Mouse (Mus musculus): ENCODE results near the gene Psma4.
"Not testable (repeated sequence)": the region's sequence is repeated elsewhere in the genome, so short reads cannot be mapped to it uniquely, and the experiment has no call there.

Psma4 gene

DNA sequence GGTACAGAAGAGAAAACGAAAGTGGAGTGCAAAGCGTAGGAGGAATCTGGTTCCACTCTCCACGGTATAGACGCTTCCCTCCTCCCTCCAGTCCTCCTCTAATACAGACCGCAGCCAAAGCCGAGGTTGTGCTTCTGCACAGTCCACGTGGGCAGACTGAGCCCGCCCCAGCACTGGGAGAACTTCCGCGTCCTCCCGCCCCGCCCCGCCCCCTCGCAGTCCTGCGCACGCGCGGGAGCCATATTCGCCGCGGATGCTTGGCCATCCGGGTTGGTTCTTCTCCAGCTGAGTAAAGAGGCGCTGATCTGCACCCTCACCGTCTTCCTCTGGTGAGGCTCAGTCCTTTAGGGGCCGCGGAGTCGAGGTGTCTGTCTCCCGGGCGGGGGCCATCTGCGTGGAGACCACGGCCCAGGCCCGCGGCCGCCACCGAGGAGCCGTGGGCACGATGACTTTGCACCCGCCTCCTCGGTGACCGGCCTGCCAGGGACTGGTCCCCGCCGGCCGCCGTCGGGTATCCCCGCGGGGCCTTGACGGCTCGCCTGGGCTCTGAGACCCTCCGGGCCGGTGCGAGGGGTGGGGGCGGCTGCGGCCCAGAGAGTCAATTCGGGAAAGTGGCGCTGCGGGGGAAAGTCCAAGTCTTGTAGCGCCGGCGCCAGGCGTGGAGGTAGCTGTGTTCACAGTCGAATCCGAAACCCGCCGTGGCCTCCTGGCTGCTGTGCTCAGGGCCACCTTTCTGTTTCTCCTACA lies at the start of gene Psma4, which contains the start of gene AY074887:
TSS of gene Psma4 (plus strand) at position 216 of the 747 bp plus-strand sequence.
TSS of gene AY074887 (minus strand) at position 424 of the 747 bp plus-strand sequence.
- in situ Hi-C loops (cut with MboI; ENCODE audit: unreplicated experiment in 2 of 2): no loop called here

DNA sequence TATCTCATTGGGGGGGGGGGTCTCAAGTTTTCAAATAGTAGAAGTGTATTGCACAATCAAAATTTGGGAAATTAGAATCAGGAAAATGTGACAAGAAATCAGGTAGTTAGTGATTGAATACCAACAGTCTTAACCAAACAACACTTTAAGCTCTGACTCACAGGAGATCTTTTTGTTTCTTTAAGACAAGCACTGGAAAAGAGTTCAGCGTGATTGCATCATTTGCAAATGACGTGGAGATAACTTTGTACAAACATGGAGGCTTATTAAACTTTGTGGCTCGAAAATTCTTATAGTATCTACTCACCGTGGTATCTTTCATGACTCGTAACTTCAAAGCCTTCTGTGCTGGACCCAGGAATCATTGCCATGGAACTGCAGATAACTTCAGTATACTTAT lies 41.1 kb upstream of the Psma4 start:
- in situ Hi-C loops (cut with MboI; ENCODE audit: unreplicated experiment in 2 of 2): loop anchor here in 1 of 2 experiments (5.0 kb wide), 1 partner anchor 37 kb away; no protein-coding TSS in a partner anchor

DNA sequence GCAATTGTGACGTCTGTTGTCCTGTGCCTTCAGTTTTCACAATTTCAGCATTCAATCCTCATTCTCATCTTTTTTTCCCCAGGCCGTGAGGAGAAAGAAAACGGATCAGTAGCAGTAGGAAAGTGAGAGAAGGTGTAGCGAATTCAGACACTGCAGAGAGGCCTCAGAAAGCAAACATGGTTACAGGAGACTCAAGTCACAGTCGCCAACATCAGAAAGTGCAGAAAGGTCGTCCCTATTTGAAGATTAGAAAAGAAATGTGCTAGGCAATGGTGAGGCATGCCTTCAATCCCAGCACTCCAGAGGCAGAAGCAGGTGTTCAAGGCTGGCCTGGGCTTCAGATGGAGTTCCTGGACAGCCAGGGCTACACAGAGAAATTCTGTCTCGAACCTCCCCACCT lies 35.0 kb upstream of the Psma4 start:
- in situ Hi-C loops (cut with MboI; ENCODE audit: unreplicated experiment in 2 of 2): no loop called here

DNA sequence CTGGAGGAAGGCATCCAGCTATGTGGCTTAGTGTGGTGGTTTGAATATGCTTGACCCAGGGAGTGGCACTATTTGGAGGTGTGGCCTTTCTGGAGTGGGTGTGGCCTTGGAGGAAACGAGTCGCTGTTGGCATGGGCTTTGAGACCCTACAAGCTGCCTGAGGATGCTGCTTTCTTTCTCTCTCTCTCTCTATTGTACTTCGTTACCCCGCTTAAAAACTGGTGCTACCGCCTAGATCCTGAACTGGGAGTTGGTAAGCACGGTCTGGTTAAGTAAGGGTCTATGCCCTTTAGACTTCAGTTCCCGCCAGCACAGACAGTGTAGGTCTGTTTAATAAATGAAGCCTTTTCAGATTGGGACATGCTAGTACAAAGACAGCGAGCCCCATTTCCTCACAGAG lies 34.2 kb upstream of the Psma4 start:
- in situ Hi-C loops (cut with MboI; ENCODE audit: unreplicated experiment in 2 of 2): no loop called here

DNA sequence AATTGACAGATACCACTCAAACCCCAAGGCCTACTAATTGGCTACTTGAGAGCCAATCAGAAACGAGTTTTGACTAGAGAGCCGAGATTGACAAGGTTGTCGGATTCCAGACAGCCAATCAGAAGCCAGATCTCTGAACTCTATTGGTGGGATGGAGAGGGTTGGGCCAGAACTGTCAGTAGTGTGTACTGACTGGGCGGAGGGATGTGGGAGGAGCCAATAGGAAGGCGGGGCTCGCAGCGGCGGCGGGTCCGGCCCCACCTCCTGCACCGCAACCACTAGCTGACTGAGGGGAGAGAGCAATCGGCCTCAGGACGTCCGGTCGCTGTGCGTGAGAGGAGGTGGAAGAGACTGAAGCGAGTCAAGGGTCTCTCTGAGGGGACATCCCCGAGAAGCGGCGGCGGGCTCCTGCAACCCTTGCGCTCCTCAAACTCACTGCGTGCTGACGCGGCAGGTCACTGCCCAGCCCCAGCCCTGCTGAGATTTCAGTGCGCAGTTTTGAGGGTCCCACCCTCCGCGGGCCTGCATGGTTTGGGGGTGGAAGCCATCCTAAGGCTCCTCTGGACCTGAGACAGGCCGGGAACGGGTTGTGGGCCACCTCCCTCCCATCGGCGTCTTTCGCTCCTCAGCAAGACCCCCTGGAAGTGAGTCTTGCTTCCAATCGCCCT lies 33.4 kb upstream of the Psma4 start, which contains the start of gene Hykk:
TSS of gene Hykk (plus strand) at position 274 of the 668 bp plus-strand sequence.
- in situ Hi-C loops (cut with MboI; ENCODE audit: unreplicated experiment in 2 of 2): no loop called here

DNA sequence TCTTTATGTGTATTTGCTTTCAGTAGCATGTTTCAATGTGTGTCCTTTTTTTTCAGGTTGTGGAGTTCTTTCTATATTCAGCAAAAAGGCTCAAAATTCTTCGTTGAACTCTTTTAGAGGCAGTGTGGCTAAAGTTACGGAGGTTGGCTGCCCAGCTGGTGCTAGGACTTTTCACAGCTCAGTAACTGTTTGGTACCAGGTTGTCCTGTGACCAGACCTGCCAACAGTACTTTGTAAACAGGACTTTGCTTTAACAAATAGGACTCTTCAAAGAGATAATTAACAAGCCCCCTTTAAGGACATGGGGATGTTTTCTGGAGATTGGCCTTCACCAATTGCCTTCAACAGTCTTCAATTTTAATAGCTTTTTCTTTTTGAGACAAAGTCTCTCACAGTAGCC lies 32.4 kb upstream of the Psma4 start:
- in situ Hi-C loops (cut with MboI; ENCODE audit: unreplicated experiment in 2 of 2): no loop called here

DNA sequence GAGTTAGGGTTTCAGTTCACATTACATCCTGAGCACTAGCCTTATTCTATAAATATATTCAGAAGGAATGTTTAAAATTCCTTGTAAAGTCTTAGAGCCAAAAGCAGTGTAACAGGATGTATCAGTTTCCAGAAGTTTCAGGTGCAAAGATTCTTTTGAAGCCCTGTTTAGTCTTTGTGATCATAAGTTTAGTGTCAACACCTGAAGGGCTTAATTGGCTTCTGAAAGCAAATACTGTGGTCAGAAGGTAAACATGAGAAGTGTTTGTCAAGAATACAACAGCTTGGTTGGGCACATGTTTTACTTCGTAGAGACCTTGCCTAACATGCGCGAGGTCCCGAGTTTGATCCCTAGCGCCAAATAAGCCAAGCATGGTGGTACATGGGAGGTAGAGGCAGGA lies 31.8 kb upstream of the Psma4 start:
- in situ Hi-C loops (cut with MboI; ENCODE audit: unreplicated experiment in 2 of 2): no loop called here

DNA sequence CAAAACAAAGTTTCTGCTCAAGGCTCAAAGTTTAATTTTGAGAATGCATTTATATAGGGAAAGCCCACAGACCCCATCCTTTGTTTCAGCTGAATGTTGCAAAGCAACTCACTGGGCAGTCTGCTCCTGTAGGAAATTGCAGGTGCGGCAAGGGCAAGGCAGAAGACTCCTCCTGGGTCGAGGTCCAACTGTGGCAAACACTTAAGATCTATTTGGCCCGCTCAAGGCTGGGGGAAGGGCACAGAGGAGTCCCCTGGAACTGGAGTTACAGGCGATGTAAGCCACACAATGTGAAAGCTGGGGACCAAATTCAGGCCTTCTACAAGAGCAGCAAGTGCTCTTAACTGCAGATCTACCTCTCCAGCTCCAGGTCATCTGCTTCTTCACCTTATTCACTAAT lies 30.6 kb upstream of the Psma4 start:
- in situ Hi-C loops (cut with MboI; ENCODE audit: unreplicated experiment in 2 of 2): no loop called here

DNA sequence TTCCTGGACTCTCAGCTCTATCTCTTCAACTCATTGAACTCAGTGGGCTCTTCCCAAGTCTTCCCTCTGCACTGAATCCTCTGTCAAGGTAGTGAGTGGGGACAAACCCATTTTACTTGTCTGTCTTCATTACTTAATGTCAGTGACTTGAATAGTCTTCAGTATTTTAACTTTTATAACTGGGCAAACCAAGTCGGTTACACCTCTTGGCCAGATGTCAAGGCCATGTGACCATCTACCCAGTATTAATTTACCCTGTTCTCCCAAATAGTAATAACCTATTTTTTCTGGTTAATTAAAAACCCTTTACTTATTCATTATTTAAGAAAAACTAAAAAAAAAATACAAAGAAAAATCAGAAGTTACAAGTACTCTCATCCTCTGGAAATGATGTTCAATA lies 19.8 kb upstream of the Psma4 start:
- in situ Hi-C loops (cut with MboI; ENCODE audit: unreplicated experiment in 2 of 2): no loop called here

DNA sequence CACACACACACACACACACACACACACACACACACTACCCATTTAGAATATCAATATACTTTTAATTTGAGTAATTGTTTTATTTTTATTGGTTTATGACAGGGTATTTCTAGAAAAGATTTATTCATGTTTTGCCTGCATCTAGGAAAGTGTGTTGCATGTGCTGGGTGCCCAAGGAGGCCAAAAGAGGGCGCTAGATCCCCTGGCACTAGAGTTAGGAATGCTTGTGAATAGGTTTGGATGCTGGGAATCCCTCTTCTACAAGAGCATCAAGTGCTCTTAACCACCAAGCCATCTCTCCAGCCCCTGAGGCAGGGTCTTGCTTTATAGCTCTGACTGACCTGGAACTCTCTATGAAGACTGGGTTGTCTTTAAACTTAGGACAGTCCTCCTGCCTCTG lies 18.8 kb upstream of the Psma4 start:
- in situ Hi-C loops (cut with MboI; ENCODE audit: unreplicated experiment in 2 of 2): no loop called here

DNA sequence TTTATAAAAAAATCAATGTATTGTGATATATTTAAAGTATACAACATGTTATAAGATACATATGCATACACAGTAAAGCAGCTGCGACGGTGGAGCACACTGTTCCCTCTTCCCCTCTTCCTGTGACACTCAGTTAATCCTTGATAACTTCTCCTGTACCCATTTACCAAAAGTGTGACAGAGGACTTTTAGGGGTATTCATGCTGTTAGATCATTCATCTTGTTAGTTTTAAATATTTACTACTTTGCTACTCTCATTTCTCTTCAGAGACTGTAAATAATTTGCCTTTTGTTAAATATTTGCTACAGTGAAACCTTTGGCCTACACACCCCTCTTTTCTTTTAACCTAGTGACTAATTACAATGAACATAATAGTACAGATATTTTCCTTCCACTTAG lies 18.2 kb upstream of the Psma4 start:
- in situ Hi-C loops (cut with MboI; ENCODE audit: unreplicated experiment in 2 of 2): no loop called here

DNA sequence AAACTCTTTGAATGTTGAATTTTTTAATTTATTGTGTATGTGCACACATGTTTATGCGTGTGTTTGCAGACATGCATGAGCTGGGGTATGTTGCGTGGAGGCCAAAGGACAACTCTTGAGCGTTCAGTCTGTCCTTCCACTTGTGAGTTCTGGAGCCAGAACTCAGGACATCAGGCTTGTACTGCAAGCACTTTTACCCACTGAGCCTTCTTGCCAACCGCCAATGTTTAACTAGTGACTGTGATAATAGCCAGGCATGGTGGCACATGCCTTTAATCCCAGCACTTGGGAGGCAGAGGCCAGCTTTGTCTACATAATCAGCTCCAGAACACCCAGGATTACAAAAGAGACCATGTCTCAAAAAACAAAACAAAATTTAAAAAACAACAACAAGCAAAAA lies 8.5 kb upstream of the Psma4 start:
- in situ Hi-C loops (cut with MboI; ENCODE audit: unreplicated experiment in 2 of 2): no loop called here

DNA sequence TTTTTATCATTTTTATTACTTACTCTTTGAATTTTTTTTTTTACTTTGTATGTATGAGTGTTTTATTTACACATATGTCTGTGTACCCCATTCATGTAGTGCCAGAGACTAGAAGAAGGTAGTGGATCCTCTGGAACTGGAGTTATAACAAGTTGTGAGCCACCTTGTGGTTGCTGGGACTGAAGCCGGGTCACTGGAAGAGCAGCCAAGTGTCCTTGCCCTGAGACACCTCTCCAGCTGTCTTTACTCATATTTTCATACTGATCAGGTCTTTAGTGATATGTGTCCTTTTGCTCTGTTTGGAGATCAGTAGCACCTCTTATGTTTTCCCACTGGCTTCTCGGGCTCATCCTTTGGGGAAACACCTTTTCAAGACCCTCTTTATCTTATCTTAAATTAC lies 6.1 kb upstream of the Psma4 start:
- in situ Hi-C loops (cut with MboI; ENCODE audit: unreplicated experiment in 2 of 2): no loop called here

DNA sequence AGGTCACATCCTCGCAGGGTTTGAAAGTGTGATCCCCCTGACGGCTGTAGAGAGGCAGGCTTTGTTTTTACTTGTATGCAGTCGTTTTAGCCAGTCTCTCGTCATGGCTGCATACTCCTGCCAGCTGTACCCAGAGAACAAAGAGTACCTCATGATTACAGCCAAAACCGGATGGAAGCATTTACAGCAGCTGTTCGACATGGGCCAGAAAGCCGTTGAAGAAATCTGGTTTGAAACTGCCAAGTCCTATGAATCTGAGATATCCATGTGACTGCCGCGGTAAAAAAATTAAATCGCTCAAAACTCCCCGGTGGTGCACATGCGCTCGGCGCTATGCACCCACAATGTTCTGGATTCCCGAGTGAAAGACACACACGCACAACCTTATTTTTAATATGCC lies 4.3 kb upstream of the Psma4 start:
- in situ Hi-C loops (cut with MboI; ENCODE audit: unreplicated experiment in 2 of 2): no loop called here

DNA sequence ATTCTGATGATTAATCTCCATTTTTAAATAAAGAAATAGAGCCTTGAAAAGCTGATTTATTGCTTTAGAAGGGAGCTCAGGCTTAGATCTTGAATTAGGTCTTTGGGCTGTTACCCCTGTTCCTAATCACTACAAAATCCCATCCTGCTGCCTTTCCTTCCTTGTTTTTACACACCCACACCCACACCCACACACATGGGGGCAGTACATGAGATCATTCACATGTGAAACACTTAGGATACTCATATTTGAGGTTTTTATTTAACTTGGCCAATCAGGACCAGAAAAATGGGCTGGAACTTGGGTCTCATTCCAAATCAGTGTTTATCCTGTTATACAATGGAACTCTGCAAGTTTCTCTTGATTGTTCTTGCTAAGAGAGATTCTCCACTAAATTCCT lies 1.1 kb upstream of the Psma4 start:
- in situ Hi-C loops (cut with MboI; ENCODE audit: unreplicated experiment in 2 of 2): no loop called here

DNA sequence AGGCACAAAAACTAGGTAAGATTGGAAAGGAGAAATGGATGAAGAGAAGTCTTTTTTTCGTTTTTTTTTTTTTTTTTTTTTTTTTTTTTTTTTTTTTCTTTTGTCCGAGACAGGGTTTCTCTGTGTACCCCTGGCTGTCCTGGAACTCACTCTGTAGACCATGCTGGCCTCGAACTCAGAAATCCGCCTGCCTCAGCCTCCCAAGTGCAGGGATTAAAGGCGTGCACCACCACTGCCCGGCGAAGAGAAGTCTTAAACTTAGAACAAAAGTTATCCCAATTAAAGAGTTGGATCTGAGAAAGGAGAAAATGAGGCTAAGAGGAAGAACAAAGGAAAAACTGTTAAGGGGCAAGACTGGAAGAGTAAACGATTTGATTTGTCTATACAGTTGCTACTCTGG lies 428 bp upstream of the Psma4 start:
- in situ Hi-C loops (cut with MboI; ENCODE audit: unreplicated experiment in 2 of 2): not testable (repeated sequence)

DNA sequence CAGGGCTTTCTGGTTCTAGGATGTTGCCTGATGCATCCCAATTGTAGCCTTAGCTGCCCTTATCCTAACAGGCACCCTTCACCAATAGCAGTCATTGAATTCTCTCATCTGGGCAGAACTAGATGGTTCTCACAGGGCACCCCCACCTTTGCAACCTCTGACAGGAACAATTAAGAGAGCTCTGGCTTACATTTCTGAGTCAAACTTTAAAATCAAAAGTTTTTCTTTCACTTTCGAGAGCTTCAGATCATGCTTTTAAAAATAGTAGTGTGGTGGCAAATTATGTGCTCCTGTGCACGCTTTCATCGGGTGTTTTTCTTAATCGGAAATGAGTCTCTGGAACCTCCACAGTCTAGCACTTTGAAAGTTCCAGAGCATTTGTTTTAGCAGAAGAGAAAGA lies 10.5 kb downstream of the Psma4 start:
- in situ Hi-C loops (cut with MboI; ENCODE audit: unreplicated experiment in 2 of 2): no loop called here

DNA sequence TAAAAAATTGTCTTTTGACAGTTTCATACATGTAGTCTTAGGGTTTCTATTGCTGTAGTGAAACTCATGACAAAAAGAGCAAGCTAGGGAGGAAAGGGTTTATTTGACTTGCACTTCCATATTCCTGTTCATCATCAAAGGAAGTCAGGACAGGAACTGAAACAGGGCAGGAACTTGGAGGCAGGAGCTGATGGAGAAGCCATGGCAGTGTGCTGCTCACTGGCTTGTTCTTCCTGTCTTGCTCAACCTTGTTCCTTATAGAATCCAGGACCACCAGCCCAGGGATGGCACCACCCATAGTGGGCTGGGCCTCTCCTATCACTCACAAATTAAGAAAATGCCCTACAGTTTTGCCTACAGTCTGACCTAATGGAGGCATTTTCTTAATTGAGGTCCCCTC lies 13.1 kb downstream of the Psma4 start:
- in situ Hi-C loops (cut with MboI; ENCODE audit: unreplicated experiment in 2 of 2): no loop called here

DNA sequence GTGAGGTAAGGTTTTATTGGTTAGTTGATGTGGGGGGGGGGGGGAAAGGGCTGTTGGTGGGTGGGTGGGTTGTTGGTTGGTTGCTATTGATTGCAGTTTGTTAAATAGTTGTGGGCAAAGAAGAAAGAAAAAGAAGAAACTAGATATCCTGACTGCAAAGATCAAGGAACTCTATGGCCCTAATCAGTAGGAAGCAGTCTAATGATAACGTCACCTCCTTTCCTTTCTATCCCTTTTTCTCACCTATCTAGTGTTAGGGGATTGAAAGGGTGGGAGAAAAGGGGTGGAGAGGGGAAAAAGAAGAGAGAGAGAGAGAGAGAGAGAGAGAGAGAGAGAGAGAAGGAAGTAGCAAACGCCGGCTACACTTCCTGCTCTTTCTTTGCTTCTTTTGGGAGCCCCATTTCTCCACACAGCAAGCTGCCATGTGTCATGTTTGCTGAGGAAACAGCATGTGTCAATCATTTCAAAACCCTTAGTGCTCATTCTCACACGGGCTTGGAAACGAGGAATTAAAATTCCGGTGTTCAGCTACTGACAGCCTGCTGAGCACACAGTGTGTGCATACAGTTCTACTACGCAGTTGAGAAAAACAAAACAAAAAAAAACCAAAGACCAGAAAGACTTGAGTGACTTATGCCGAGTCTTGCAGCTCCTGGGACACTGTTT lies 19.5 kb downstream of the Psma4 start:
- in situ Hi-C loops (cut with MboI; ENCODE audit: unreplicated experiment in 2 of 2): no loop called here

DNA sequence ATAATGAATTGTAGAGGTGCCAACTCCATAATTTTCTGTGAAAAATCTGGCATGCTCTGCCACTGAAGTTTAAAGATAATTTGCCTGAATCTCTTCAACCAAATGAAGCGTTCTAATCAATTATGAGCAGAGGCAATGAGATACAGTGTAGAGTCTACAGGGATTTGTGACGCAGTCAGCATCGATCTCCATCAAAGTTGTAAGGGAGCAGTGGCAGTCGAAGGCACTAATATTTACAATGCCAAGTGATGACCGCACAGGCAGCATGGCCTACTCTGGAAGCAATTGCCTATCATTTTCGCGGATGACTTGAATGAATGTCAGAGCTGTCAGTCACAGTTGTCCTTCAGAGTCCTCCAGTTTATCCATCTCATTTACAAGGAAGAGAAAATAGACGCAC lies 30.1 kb downstream of the Psma4 start, which contains the start of gene Chrna5:
TSS of gene Chrna5 (plus strand) at position 207 of the 400 bp plus-strand sequence.
- in situ Hi-C loops (cut with MboI; ENCODE audit: unreplicated experiment in 2 of 2): no loop called here
